Mouse (Mus musculus) lung, embryonic 16.5 days (tissue): ENCODE measurements at regions not wholly inside any gene's neighbourhood (a gene's known extent, or its start where the extent isn't known, plus 50 kb on each side); places are given as distances from the start of the nearest gene placed in this dataset.
"Not testable (repeated sequence)": the region's sequence is repeated elsewhere in the genome, so short reads cannot be mapped to it uniquely, and the experiment has no call there.

ENCODE experiments used
- ATAC-seq: fragments of 200-750 bp; cut with Nextera tagmentation; 2 replicates; pipeline ENCODE4 v1.8.0; 2017; ENCODE audit warnings: low read depth, mild to moderate bottlenecking, moderate library complexity
- H3K27ac ChIP-seq: fragments of 300-500 bp; sonication (generic); 2 replicates; pipeline ENCODE4 v1.5.1; 2014; ENCODE audit warnings: mild to moderate bottlenecking, control low read depth, low read length
- H3K27me3 ChIP-seq: fragments of 300-500 bp; sonication (generic); 2 replicates; pipeline ENCODE4 v1.6.1; 2014; ENCODE audit warnings: low read depth, low read length, mixed read lengths; ENCODE audit not compliant: control insufficient read depth, insufficient read depth
- H3K36me3 ChIP-seq: fragments of 300-500 bp; sonication (generic); 2 replicates; pipeline ENCODE4 v1.6.1; 2014; ENCODE audit warnings: low read length; ENCODE audit not compliant: control insufficient read depth, insufficient read depth
- H3K4me1 ChIP-seq: fragments of 300-500 bp; sonication (generic); replicated peaks from 2 replicates; pipeline ENCODE4 v1.6.1; 2014; ENCODE audit warnings: low read length, mixed read lengths; ENCODE audit not compliant: control insufficient read depth, insufficient read depth
- H3K4me2 ChIP-seq: fragments of 300-500 bp; sonication (generic); 2 replicates; pipeline ENCODE4 v1.6.1; 2014; ENCODE audit warnings: low read depth, low read length, control low read depth
- H3K4me3 ChIP-seq: fragments of 300-500 bp; sonication (generic); 2 replicates; pipeline ENCODE4 v1.5.1; 2014; ENCODE audit warnings: mild to moderate bottlenecking, low read length, control low read depth
- H3K9ac ChIP-seq: fragments of 300-500 bp; sonication (generic); 2 replicates; pipeline ENCODE4 v1.6.1; 2014; ENCODE audit warnings: low read length, control low read depth
- H3K9me3 ChIP-seq: fragments of 300-500 bp; sonication (generic); 2 replicates; pipeline ENCODE4 v1.6.1; 2016; ENCODE audit warnings: low read length; ENCODE audit not compliant: control insufficient read depth
- WGBS: fragments of 180-500 bp; shearing (Covaris S2); extraction: QIAGEN DNeasy Blood & Tissue Kit; methylation state at CpG from one replicate; pipeline ENCODE4 v1.1.7; 2014; 5-methylcytosine and 5-hydroxymethylcytosine counted together

- H3K4me1 ChIP-seq = peaks cover 7% of the 10 kb centered on the region
- 38% methylated on average over 7 of the region's 7 CpGs for WGBS
- H3K4me3 ChIP-seq = no peak overlapping the region
- no peaks in the 10 kb centered on the region for H3K27me3 ChIP-seq
- peak overlapping the region; percentile 67 for H3K27ac ChIP-seq
- no peak overlapping the region for H3K4me2 ChIP-seq
- no peaks in the 10 kb centered on the region for H3K36me3 ChIP-seq
- H3K9me3 ChIP-seq = no peaks in the 10 kb centered on the region
- H3K9ac ChIP-seq = no peak overlapping the region
- ATAC-seq = peak; percentile 30; the same call in 1 of the 2 replicates
Observed at GRCm38 (mm10) chr5:50202307-50203010, 143.7 kb upstream of the Adgra3 start.

GRCm38 (mm10) chr5:50196423-50196822 is 137.6 kb upstream of the Adgra3 start:
- H3K27ac ChIP-seq = no peak overlapping the region
- no peak for ATAC-seq
- WGBS = 80% methylated on average over 3 of the region's 3 CpGs

GRCm38 (mm10) chr5:50195993-50196392 is 137.2 kb upstream of the Adgra3 start:
- no peaks in the 10 kb centered on the region for H3K4me1 ChIP-seq
- no peaks in the 10 kb centered on the region for H3K36me3 ChIP-seq
- no peak overlapping the region for H3K4me2 ChIP-seq
- H3K9me3 ChIP-seq = no peaks in the 10 kb centered on the region
- no peak overlapping the region for H3K4me3 ChIP-seq
- H3K27ac ChIP-seq = no peak overlapping the region
- no peak for ATAC-seq
- WGBS = 63% methylated on average over 3 of the region's 3 CpGs
- H3K27me3 ChIP-seq = no peaks in the 10 kb centered on the region
- no peak overlapping the region for H3K9ac ChIP-seq

More at GRCm38 (mm10) chr5:50196423-50196822, 137.6 kb upstream of the Adgra3 start:
- H3K9me3 ChIP-seq = no peaks in the 10 kb centered on the region
- H3K4me2 ChIP-seq = no peak overlapping the region
- no peak overlapping the region for H3K4me3 ChIP-seq
- no peaks in the 10 kb centered on the region for H3K36me3 ChIP-seq
- no peak overlapping the region for H3K9ac ChIP-seq
- H3K4me1 ChIP-seq = no peaks in the 10 kb centered on the region
- H3K27me3 ChIP-seq = no peaks in the 10 kb centered on the region

GRCm38 (mm10) chr5:50189394-50189793 is 130.6 kb upstream of the Adgra3 start:
- Histone ChIP-seq H3K27me3 (no peaks in the 10 kb centered on the region), H3K27ac (no peak overlapping the region), H3K4me1 (no peaks in the 10 kb centered on the region), H3K4me2 (no peak overlapping the region), H3K9me3 (peaks cover 2% of the 10 kb centered on the region; the same call in 1 of the 2 replicates), H3K36me3 (no peaks in the 10 kb centered on the region), H3K9ac (no peak overlapping the region), H3K4me3 (no peak overlapping the region)
- no peak for ATAC-seq

GRCm38 (mm10) chr5:50182721-50183120 is 123.9 kb upstream of the Adgra3 start:
- Histone ChIP-seq H3K27me3 (no peaks in the 10 kb centered on the region), H3K27ac (no peak overlapping the region), H3K4me3 (no peak overlapping the region), H3K4me1 (no peaks in the 10 kb centered on the region), H3K9ac (no peak overlapping the region), H3K36me3 (no peaks in the 10 kb centered on the region), H3K4me2 (no peak overlapping the region), H3K9me3 (no peaks in the 10 kb centered on the region; the same call in 1 of the 2 replicates)
- WGBS = 78% methylated on average over 6 of the region's 6 CpGs
- no peak for ATAC-seq

GRCm38 (mm10) chr5:50156557-50156956 is 97.8 kb upstream of the Adgra3 start:
- no peak overlapping the region for H3K27ac ChIP-seq
- 4% methylated on average over 1 of the region's 1 CpGs for WGBS

GRCm38 (mm10) chr5:50155170-50155860 is 96.5 kb upstream of the Adgra3 start:
- not testable (repeated sequence) for H3K27me3 ChIP-seq, H3K36me3 ChIP-seq, ATAC-seq, H3K4me1 ChIP-seq, H3K9ac ChIP-seq, H3K9me3 ChIP-seq, H3K4me2 ChIP-seq, H3K4me3 ChIP-seq, H3K27ac ChIP-seq
- WGBS = 89% methylated on average over 2 of the region's 2 CpGs

More at GRCm38 (mm10) chr5:50156557-50156956, 97.8 kb upstream of the Adgra3 start:
- Histone ChIP-seq H3K4me3 (no peak overlapping the region), H3K9me3 (no peaks in the 10 kb centered on the region), H3K4me1 (no peaks in the 10 kb centered on the region), H3K4me2 (no peak overlapping the region), H3K27me3 (no peaks in the 10 kb centered on the region), H3K36me3 (no peaks in the 10 kb centered on the region), H3K9ac (no peak overlapping the region)
- peak; percentile 64 for ATAC-seq

- Histone ChIP-seq H3K36me3 (no peaks in the 10 kb centered on the region), H3K9ac (no peak overlapping the region), H3K4me2 (no peak overlapping the region), H3K27me3 (no peaks in the 10 kb centered on the region), H3K27ac (no peak overlapping the region), H3K4me1 (peaks cover 5% of the 10 kb centered on the region), H3K9me3 (no peaks in the 10 kb centered on the region), H3K4me3 (no peak overlapping the region)
- WGBS = 12% methylated on average over 3 of the region's 3 CpGs
- ATAC-seq = peak; percentile 73; the same call in 1 of the 2 replicates
Observed at GRCm38 (mm10) chr5:50146926-50147325, 88.1 kb upstream of the Adgra3 start.

- no peaks in the 10 kb centered on the region for H3K9me3 ChIP-seq
Observed at GRCm38 (mm10) chr5:50145458-50146083, 86.8 kb upstream of the Adgra3 start.

More at GRCm38 (mm10) chr5:50145458-50146083, 86.8 kb upstream of the Adgra3 start:
- no peak overlapping the region for H3K4me2 ChIP-seq
- ATAC-seq = peak; percentile 28; the same call in 1 of the 2 replicates
- peaks cover 5% of the 10 kb centered on the region for H3K4me1 ChIP-seq
- no peak overlapping the region for H3K27ac ChIP-seq
- no peaks in the 10 kb centered on the region for H3K36me3 ChIP-seq
- no peak overlapping the region for H3K9ac ChIP-seq
- H3K4me3 ChIP-seq = no peak overlapping the region
- H3K27me3 ChIP-seq = no peaks in the 10 kb centered on the region
- 46% methylated on average over 2 of the region's 2 CpGs for WGBS
